Mouse (Mus musculus) C2C12 (cell line): Measurements from ENCODE around the gene Trappc4. TPM values are rescaled to one million over a fixed set of nuclear protein-coding genes. Genes with fewer than 3 reads are reported as not detected.
"Not testable (repeated sequence)": the region's sequence is repeated elsewhere in the genome, so short reads cannot be mapped to it uniquely, and the experiment has no call there.

Source experiments
- H3K27me3 ChIP-seq: one replicate; pipeline ENCODE4 v1.6.1; 2011; ENCODE audit not compliant: control insufficient read depth, insufficient read depth, insufficient read length
- H3K36me3 ChIP-seq: one replicate; pipeline ENCODE4 v1.6.1; 2011; ENCODE audit not compliant: control insufficient read depth, insufficient read depth
- H3K4me3 ChIP-seq: one replicate; pipeline ENCODE4 v1.5.1; 2011; ENCODE audit warnings: mild to moderate bottlenecking, control low read depth; ENCODE audit not compliant: poor library complexity, insufficient read depth, severe bottlenecking
- H3K79me2 ChIP-seq: one replicate; pipeline ENCODE4 v1.6.1; 2011; ENCODE audit not compliant: control insufficient read depth, insufficient read depth
- H3K79me3 ChIP-seq: one replicate; pipeline ENCODE4 v1.6.1; 2011; ENCODE audit warnings: low read depth, control low read depth
- H3ac ChIP-seq: one replicate; pipeline ENCODE3; 2011; ENCODE audit warnings: low read depth; ENCODE audit not compliant: control insufficient read depth, insufficient read length
- CEBPB ChIP-seq: IDR thresholded peaks from one replicate; pipeline ENCODE4 v1.6.1; 2011; ENCODE audit warnings: low read depth, mild to moderate bottlenecking, control low read depth, moderate library complexity
- CTCF ChIP-seq: IDR thresholded peaks from one replicate; pipeline ENCODE4 v1.5.1; 2011; ENCODE audit not compliant: control insufficient read depth, insufficient read depth, insufficient read length
- FOSL1 ChIP-seq: IDR thresholded peaks from one replicate; pipeline ENCODE4 v1.8.0; 2011; ENCODE audit warnings: mild to moderate bottlenecking, low read length; ENCODE audit not compliant: poor library complexity, insufficient read depth, severe bottlenecking
- MAX ChIP-seq: IDR thresholded peaks from one replicate; pipeline ENCODE4 v1.6.1; 2011; ENCODE audit warnings: mild to moderate bottlenecking, control low read depth
- MYOD1 ChIP-seq: IDR thresholded peaks from one replicate; pipeline ENCODE4 v1.6.1; 2011; ENCODE audit warnings: low read depth; ENCODE audit not compliant: control insufficient read depth, insufficient read length
- MYOG ChIP-seq: IDR thresholded peaks from one replicate; pipeline ENCODE4 v1.6.1; 2011; ENCODE audit not compliant: control insufficient read depth, insufficient read length; ENCODE audit errors: extremely low read depth
- USF1 ChIP-seq: IDR thresholded peaks from one replicate; pipeline ENCODE4 v1.6.1; 2011; ENCODE audit warnings: low read depth, mild to moderate bottlenecking, control low read depth, moderate library complexity
- microRNA-seq: library from miRNA; unstranded; fragments of <30 nt; microRNA quantifications from one replicate; pipeline ENCODE4, GENCODE M21; 2019; ENCODE audit warnings: borderline microRNAs expressed
- polyA plus RNA-seq: library from polyadenylated mRNA; unstranded; fragments of >200 nt; fragmentation: generic; extraction: Trizol; gene quantifications from one replicate; pipeline ENCODE4 v1.2.1, GENCODE M21; 2012; ENCODE audit warnings: missing spikeins

Trappc4 gene
- polyA plus RNA-seq, 1 experiment = 149 TPM

DNA sequence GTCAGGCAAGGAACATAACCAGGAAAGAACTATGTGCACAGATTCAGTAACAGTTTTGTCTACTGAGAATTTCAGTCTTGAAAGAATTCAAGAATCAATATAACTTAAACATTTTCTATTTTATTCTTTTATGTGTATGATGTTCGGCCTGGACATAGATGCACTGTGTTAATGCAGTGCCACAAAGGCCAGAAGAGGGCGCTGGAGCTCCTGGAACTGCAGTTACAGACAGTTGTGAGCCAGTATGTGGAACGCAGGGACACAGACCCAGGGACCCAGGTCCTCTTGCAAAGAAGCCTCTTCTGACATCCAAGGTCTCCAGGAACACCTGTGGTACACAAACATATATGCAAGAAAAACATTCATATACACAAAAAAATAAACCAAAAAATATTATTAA is 42.9 kb downstream of the Trappc4 start:
- peaks cover under 1% of the 10 kb centered on the region for H3K36me3 ChIP-seq
- H3K79me3 ChIP-seq = no peaks in the 10 kb centered on the region
- no peak overlapping the region for H3K4me3 ChIP-seq
- H3K79me2 ChIP-seq = peaks cover 13% of the 10 kb centered on the region
- no peak overlapping the region for H3ac ChIP-seq
- H3K27me3 ChIP-seq = no peaks in the 10 kb centered on the region
- TF ChIP-seq USF1 = no peak
- TF ChIP-seq CEBPB = no peak
- no peak for TF ChIP-seq FOSL1
- TF ChIP-seq MAX = no peak
- no peak for TF ChIP-seq MYOD1
- TF ChIP-seq MYOG = no peak
- no peak for TF ChIP-seq CTCF

DNA sequence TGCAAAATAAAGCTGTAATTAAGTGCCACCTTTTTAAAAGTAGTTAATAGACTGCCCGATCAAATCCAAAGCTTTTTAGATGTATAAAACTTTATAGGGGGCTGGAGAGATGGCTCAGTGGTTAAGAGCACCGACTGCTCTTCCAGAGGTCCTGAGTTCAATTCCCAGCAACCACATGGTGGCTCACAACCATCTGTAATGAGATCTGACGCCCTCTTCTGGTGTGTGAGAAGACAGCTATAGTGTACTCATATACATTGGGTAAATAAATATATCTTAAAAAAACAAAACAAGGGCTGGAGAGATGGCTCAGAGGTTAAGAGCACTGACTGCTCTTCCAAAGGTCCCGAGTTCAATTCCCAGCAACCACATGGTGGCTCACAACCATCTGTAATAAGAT is 45.5 kb downstream of the Trappc4 start:
- not testable (repeated sequence) for H3K4me3 ChIP-seq, H3K27me3 ChIP-seq, H3ac ChIP-seq, H3K79me3 ChIP-seq
- peaks cover 13% of the 10 kb centered on the region for H3K79me2 ChIP-seq
- peaks cover 12% of the 10 kb centered on the region for H3K36me3 ChIP-seq

GRCm38 (mm10) chr9:44361190-44361917 is 46.0 kb downstream of the Trappc4 start, which contains the start of gene Vps11:
Vps11 (minus strand) TSS chr9:44361670.
- peak within 1 kb of the TSS; percentile 75 for H3K4me3 ChIP-seq
- no peaks in the 10 kb centered on the region for H3K79me3 ChIP-seq
- H3K27me3 ChIP-seq = no peaks in the 10 kb centered on the region
- peaks cover 12% of the 10 kb centered on the region for H3K36me3 ChIP-seq
- H3K79me2 ChIP-seq = peaks cover 13% of the 10 kb centered on the region
- H3ac ChIP-seq = peak within 1 kb of the TSS; percentile 90
- no peak for TF ChIP-seq CEBPB
- TF ChIP-seq FOSL1 = no peak
- TF ChIP-seq MYOG = no peak
- TF ChIP-seq CTCF = no peak
- TF ChIP-seq MYOD1 = no peak
- peak; percentile 99 for TF ChIP-seq USF1
- peak; percentile 65 for TF ChIP-seq MAX

DNA sequence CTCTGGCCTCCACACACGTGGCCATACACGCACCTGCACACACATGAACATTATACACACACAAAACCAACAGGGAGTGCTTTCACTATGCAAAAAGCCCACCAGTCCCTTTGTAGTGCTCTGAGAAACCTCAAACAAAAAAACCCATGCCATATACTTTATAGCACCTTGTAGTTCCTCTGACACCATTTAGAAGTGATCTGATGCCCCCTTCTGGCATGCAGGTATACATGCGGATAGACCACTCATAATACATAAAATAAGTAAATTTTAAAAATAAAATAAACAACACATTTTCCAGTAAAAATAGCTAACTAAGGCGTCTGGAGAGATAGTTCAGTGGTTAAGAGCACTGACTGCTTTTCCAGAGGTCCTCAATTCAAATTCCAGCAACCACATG is 50.2 kb downstream of the Trappc4 start:
- Histone ChIP-seq H3K79me3 (no peaks in the 10 kb centered on the region), H3ac (no peak overlapping the region), H3K79me2 (peaks cover 13% of the 10 kb centered on the region), H3K27me3 (no peaks in the 10 kb centered on the region), H3K4me3 (no peak overlapping the region), H3K36me3 (peaks cover 45% of the 10 kb centered on the region)
- no peak for TF ChIP-seq CTCF
- TF ChIP-seq MYOG = no peak
- TF ChIP-seq MYOD1 = no peak
- TF ChIP-seq USF1 = no peak
- no peak for TF ChIP-seq FOSL1
- TF ChIP-seq MAX = no peak
- no peak for TF ChIP-seq CEBPB

Small RNA genes within 50 kb of the gene (microRNA-seq; reads per million reads assigned to microRNA genes)
- gene Mir7085 = 0.24 reads per million

Other genes starting within 250 kb of the Trappc4 start
- gene Cbl, start 173.6 kb downstream of the Trappc4 start, polyA plus RNA-seq = 8.2 TPM
- 0.04 TPM for gene Ccdc153, start 166.9 kb downstream of the Trappc4 start, polyA plus RNA-seq
- gene Pdzd3, start 156.1 kb downstream of the Trappc4 start, polyA plus RNA-seq = not detected
- gene Nlrx1, start 139.0 kb downstream of the Trappc4 start, polyA plus RNA-seq = 3.4 TPM
- gene Abcg4, start 119.0 kb downstream of the Trappc4 start, polyA plus RNA-seq = 0.21 TPM
- 9.1 TPM for gene Hinfp, start 101.9 kb downstream of the Trappc4 start, polyA plus RNA-seq
- gene C2cd2l, start 87.3 kb downstream of the Trappc4 start, polyA plus RNA-seq = 18.8 TPM
- 34.0 TPM for gene Dpagt1, start 81.6 kb downstream of the Trappc4 start, polyA plus RNA-seq
- gene H2afx, start 72.9 kb downstream of the Trappc4 start, polyA plus RNA-seq = 347 TPM
- 59.6 TPM for gene Hmbs, start 63.4 kb downstream of the Trappc4 start, polyA plus RNA-seq
- 26.1 TPM for gene Vps11, start 45.9 kb downstream of the Trappc4 start, polyA plus RNA-seq
- gene Hyou1, start 28.1 kb downstream of the Trappc4 start, polyA plus RNA-seq = 68.3 TPM
- gene Slc37a4, start 10.7 kb downstream of the Trappc4 start, polyA plus RNA-seq = 11.5 TPM
- 2,166 TPM for gene Rps25, start 461 bp downstream of the Trappc4 start, polyA plus RNA-seq
- gene Ccdc84, start 11.0 kb upstream of the Trappc4 start, polyA plus RNA-seq = 17.9 TPM
- gene Foxr1, start 33.5 kb upstream of the Trappc4 start, polyA plus RNA-seq = not detected
- 0.04 TPM for gene Upk2, start 47.4 kb upstream of the Trappc4 start, polyA plus RNA-seq
- gene Bcl9l, start 75.2 kb upstream of the Trappc4 start, polyA plus RNA-seq = 31.4 TPM
- not detected for gene Cxcr5, start 154.3 kb upstream of the Trappc4 start, polyA plus RNA-seq
- gene Ddx6, start 197.3 kb upstream of the Trappc4 start, polyA plus RNA-seq = 29.9 TPM